Mouse (Mus musculus) testis, postnatal 10 days (tissue): ENCODE results near the gene Apol7b.
A peak's percentile ranks its signal among the peaks of the same experiment; 100 is the strongest.
"Not testable (repeated sequence)": the region's sequence is repeated elsewhere in the genome, so short reads cannot be mapped to it uniquely, and the experiment has no call there.

Experiments used
- DNase-seq: peaks from one replicate; pipeline ENCODE4 v3.0.0; 2021; ENCODE audit warnings: low spot score

The Apol7b gene

GRCm38 (mm10) chr15:77447392-77447791 lies at the start of gene Apol7b:
Gene Apol7b, minus strand, starts transcription at chr15:77447492.
- DNase-seq = not testable (repeated sequence)

- DNase-seq = not testable (repeated sequence)
Measured at GRCm38 (mm10) chr15:77494694-77495093, 47.4 kb upstream of the Apol7b start.

GRCm38 (mm10) chr15:77493181-77493580 lies 45.9 kb upstream of the Apol7b start:
- not testable (repeated sequence) for DNase-seq

DNA sequence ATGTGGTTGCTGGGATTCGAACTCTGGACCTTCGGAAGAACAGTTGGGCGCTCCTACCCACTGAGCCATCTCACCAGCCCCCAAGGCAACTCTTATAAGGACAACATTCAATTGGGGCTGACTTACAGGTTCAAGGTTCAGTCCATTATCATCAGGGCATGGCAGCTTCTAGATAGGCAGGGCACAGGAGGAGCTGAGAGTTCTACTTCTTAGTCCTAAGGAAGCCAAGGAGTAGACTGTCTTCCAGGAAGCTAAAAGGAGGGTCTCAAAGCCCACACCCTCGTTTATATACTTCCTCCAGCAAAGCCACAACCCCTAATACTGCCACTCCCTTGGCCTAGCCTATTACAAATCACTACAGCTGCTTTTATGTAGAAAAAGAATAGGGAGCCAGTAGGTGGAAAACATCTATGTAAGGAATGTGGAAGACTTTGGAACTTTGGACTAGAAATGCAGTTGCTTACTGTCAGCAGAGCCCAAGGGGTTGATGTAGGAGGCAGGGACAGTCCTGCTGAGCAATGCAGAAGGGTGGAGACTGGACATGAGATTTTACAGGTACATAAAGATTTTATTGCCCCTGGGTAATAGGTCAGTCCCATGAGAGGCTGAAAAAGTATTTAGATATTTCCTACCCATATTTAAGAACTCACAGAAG lies 35.0 kb upstream of the Apol7b start:
- no peak for DNase-seq

DNA sequence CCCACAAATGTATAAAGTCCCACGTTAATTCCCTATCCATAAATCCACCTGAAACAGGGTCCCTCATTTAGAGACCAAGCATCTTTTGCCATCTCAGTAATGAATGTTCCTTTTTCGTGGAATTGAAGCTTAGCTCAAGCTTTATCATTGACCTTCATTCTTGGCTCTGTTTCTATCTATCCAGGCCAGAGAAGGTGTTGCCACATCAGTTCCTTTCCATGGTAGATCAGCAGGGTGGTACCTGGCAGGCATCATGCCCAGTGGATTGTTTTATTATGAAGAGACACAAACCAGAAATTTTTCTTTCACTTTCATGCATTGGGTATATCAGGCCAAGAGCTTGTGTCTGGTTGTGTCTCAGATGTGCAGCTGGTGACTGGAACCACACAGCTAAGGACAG lies 29.4 kb upstream of the Apol7b start, which contains the start of gene Apol10a:
Apol10a (plus strand) TSS at position 355 of the 400 bp plus-strand sequence.
- DNase-seq = not testable (repeated sequence)

GRCm38 (mm10) chr15:77474699-77475390 lies 27.6 kb upstream of the Apol7b start:
- not testable (repeated sequence) for DNase-seq

DNA sequence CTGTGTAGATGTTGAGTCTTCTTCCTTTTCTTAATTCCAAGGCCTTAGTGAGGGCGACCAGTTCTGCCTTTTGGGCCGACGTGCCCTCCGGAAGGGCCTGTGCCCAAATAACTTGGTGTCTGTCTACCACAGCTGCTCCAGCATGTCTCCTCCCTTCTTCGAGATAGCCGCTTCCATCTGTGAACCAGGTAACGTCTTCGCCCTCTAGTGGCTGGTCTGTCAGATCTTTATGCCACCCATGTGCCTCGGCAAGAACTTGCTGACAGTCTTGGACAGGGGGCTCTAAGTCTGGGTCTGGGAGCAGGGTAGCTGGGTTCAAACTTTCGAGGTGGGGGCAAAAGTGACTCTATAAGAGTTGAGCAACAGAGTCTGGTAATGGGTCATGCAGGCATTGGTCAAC lies 2.6 kb upstream of the Apol7b start:
- DNase-seq = peak; percentile 40

GRCm38 (mm10) chr15:77445668-77446067 lies 1.6 kb downstream of the Apol7b start:
- not testable (repeated sequence) for DNase-seq

DNA sequence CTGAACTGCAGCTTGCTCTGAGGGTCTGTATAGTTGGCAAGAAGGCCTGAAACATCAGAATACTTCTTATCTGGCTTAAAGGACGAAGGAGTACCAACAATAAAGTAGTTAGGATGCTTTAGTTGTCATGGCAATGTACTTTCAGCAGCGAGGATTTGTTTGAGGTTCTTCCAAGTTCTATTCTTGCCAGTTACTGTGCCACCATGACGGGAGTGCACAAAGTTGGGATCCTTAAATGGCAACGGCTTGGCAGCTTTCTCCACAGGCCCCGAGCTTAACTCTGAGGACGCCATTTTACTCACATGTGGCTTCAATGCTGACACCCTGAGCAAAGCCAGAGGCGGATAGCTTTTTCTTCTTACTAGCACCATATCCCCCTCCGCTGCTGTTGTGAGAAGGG lies 2.5 kb downstream of the Apol7b start:
- not testable (repeated sequence) for DNase-seq

DNA sequence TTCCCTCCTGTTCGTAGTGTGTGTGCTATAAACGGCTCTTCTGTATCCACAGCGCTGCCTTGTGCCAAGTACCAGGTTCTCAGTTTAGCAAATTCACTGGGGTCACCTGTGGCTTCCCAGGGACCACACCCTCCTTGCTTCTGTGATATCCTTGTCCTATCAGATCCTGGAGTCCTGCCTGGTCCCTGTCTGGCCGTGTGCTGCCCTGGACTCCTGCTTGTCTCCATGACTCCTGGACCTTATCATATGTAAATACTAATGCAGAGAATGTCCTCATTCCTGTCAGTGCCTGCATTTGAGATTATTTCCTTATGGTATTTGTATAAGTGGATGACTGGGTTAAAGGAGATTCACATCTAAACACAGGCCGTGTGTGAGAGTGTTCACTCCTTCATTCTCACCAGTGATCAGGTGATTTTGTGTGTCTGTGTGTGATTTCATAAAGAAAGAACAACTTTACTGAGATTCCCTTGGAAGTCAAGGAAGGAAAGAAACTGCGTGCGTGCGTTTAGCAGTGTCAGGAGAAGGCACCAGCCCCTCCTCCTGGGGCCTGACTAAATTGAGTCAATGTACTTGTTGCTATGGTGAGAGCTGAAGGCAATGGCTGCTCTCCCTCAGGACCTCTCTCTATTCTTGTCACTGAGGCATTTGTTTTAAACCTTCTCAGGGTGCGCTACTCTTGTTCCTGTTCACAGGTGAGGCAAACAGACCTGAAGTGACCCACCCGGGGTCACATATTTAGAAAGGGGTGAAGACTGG lies 18.4 kb downstream of the Apol7b start:
- DNase-seq = not testable (repeated sequence)

DNA sequence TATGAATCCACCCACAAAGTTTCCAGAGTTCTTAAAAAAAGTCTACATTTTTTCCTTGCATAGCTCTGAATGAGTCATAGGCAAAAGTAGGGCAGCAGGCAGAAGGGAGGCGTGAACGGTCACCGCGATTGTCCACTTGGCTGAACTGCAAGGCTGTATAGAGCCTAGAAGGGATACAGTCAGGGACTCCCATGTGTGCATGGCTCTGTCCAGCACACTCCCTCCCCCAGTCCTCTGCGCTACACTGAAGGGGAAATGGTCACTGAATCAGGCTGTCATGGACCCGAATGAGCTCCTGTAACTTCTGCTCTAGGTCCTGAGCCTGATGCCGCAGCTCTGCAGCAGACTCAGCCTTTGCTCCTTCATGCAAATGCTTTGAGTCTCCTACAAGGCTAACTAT lies 24.4 kb downstream of the Apol7b start:
- not testable (repeated sequence) for DNase-seq

DNA sequence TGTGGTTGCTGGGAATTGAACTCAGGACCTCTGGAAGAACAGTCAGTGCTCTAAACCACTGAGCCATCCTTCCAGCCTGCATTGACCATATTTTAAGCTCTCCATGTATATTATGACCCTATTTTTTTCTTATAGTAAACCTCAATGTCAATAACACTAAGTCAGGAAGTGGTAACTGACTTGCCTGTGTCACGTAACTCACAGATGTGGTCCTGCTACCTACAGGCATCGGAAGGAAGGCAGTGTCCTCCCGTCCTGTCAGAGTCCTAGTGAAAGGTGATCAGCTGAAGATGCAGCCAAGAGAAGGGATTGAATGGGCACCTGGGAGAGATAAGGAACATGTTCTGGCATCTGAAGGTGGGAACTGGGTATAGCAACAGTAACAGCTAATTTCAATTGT lies 27.6 kb downstream of the Apol7b start:
- not testable (repeated sequence) for DNase-seq

DNA sequence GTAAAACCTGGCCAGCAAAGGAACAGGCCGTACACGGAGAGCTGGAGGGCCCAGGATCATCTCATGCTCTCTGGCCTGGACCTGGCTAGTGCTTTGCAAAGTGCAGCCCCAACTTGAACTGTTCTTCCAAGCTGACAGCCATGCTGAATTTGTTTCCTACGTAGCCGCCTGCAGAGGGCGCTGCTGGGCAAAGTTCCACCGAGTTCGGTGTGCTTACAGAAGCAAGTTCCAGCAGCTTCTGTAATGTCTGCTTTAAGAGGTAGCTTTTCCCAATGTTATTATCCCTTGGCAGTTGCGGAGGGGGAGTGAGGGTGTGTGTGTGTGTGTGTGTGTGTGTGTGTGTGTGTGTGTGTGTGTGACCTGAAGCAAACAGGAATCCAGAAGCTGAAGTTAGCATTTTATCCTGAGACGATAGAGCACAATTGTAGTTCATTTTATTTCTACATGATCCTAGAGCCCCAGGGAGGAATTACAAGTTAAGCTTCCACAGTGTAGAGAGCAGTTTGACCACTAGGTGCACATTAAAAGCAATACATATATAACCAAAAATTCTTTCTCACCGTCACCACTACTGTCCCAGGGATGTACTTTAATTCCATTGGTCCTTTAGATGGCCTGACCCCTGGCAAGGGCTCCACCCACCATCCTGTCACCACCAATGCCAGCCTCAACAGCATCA lies 30.5 kb downstream of the Apol7b start:
- not testable (repeated sequence) for DNase-seq

DNA sequence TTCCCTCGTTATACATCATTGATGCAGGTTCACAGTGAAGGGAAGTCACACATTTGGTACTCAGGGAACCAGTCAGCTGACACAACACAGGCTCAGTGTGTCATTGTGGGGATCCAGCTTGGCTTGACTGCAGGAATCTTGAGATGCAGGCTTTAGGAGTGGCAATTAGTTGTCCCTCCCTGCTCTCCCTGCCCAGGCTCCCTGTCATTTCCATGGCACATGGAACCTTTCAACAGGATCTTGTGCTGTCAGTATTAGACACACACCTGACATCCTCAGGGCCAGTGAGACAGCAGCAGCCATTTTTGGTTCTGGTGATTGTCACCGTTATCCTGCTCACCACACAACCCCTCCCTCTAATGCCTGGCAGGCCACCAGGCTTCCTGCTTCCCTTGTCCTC lies 31.6 kb downstream of the Apol7b start:
- DNase-seq = not testable (repeated sequence)

DNA sequence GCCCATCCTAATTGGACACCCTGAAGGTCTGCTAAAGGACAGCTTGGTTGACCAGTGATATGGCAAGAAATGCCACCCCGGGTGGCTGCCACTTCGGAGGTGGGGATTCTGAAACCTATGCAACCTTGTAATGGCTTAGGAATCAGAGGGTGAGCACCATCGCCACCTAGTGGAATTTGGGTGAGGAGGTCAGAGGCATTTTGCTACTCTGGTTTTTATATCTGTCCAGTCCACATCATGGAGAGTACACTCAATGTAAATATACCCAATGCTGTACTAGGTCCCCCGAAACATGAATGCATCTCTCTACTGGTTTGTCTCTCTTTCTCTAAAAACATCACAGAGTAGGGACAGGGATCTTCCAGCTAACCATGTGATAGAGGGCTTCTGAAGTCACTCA lies 34.6 kb downstream of the Apol7b start:
- DNase-seq = not testable (repeated sequence)

GRCm38 (mm10) chr15:77411035-77411434 lies 36.3 kb downstream of the Apol7b start, which contains the start of gene Apol9a:
Gene Apol9a, minus strand, starts transcription at chr15:77411135.
- DNase-seq = not testable (repeated sequence)

- not testable (repeated sequence) for DNase-seq
Measured at GRCm38 (mm10) chr15:77406370-77406769, 40.9 kb downstream of the Apol7b start.

DNA sequence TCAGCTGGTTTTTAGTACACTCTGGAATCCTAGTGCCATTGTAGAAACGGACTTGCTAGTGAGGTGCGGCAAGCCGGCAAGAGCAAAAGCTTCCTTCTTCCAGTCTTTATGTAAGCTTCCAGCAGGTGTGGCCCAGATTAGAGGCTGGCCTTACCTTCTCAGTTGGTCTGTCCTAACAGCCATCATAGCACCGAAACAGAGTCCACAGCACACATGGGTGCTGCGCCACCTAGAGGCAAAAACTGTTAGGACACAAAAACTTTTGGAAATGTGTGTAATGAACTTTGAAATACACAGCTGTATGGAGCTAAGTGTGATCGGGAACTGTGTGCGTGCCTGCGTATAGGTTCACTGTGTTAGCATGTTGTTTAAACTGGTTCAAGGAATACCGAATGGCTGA lies 48.3 kb downstream of the Apol7b start, which contains the start of gene Apol7a:
Apol7a (minus strand) TSS at position 84 of the 400 bp plus-strand sequence.
- not testable (repeated sequence) for DNase-seq

GRCm38 (mm10) chr15:77397450-77398132 lies 49.7 kb downstream of the Apol7b start:
- DNase-seq = not testable (repeated sequence)

DNA sequence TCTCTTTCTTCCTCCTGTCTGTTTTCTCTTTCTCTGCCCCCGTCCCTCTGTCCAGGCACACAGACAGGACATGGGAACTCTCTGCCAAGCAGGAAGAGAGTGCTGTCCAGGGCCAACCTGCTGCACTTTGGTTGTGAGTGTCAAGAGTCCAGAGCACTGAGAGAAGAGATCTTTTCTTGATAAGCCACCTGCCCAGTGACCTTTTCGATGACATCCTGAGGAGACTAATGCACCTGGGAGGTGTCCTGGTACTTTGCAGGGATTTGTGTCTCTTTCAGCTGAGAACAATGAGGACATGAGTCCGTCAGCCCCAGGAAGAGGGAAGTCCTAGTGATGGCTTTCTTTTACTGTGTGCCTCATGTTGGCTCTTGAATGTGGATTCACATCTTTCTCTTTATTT lies 53.5 kb downstream of the Apol7b start:
- not testable (repeated sequence) for DNase-seq

- no peak for DNase-seq
Measured at GRCm38 (mm10) chr15:77387462-77387861, 59.8 kb downstream of the Apol7b start.
